Mouse (Mus musculus): Measurements from ENCODE around the gene Ccdc58. TPM values are rescaled to one million over a fixed set of nuclear protein-coding genes. Genes with fewer than 3 reads are reported as not detected.
"Not testable (repeated sequence)": the region's sequence is repeated elsewhere in the genome, so short reads cannot be mapped to it uniquely, and the experiment has no call there.

The Ccdc58 gene
- total and polyA plus RNA-seq, 2 experiments from 2014 or later = 8.2 to 22.9 TPM

DNA sequence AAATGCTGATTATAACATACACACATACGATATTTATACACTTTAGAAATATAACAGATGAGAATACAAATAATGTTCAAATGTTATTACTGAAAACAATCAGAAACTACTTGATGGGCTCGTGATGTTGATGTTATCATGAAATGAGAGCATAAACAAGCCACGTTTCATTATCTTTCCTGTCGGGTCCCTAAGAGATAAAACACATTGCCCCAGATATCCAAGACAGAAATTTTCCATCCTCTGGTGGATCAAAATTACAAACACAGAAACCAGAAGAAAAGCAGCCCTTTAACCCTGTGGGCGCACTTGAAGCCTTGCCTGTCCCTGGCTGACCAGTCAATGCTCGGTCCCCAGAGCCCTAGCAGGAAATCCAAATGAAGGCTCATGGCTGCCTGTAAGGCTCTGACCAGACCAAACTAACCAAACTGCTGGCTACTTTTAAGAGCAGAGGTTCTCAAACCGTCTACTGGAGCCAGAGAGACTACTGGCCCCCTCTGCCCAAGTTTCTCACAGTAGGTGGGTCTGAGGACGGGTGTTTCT is 13.5 kb upstream of the Ccdc58 start:
- ATAC-seq (ENCODE audit: low FRiP score) (no peak), DNase-seq (ENCODE audit: low spot score) (no peak)
- H3K9ac ChIP-seq (replicated peaks; ENCODE audit: low read length, poor library complexity, severe bottlenecking) = no peak overlapping the region
- no peak overlapping the region for H3K4me3 ChIP-seq (ENCODE audit: low read depth, low read length)
- H3K27ac ChIP-seq (ENCODE audit: low read depth, low read length) = no peak overlapping the region
- 85% methylated on average over 8 of the region's 8 CpGs for WGBS
- H3K9me3 ChIP-seq (ENCODE audit: low read length) = no peaks in the 10 kb centered on the region
- no peak for TF ChIP-seq CTCF (IDR thresholded peaks at IDR 0.05)
- H3K36me3 ChIP-seq (ENCODE audit: insufficient read depth, low read length) = peaks cover 2% of the 10 kb centered on the region; the same call in 1 of the 2 replicates
- no peaks in the 10 kb centered on the region for H3K4me1 ChIP-seq (ENCODE audit: insufficient read depth, low read length)
- H3K27me3 ChIP-seq (ENCODE audit: insufficient read depth, low read length) = no peaks in the 10 kb centered on the region
- no peak overlapping the region for H3K4me2 ChIP-seq (ENCODE audit: low read depth, low read length, poor library complexity, severe bottlenecking)

DNA sequence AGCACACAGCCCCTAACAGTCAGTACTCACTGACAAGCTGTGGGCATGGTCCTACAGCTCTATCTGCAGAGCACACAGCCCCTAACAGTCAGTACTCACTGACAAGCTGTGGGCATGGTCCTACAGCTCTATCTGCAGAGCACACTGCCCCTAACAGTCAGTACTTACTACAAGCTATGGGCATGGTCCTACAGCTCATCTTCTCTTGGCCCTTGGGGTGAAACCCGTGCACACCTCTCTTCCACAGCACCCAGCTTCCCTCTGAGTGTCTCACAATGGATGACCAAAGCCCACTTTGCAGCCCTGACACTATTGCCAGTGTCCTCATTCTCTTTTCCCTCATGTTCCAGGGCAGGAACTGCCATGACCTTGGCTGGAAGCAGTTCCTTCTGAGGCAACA is 9.0 kb upstream of the Ccdc58 start:
- H3K9me3 ChIP-seq (ENCODE audit: low read length); H3K27ac ChIP-seq (ENCODE audit: low read depth, low read length): not testable (repeated sequence)
- WGBS = 82% methylated on average over 1 of the region's 1 CpGs

DNA sequence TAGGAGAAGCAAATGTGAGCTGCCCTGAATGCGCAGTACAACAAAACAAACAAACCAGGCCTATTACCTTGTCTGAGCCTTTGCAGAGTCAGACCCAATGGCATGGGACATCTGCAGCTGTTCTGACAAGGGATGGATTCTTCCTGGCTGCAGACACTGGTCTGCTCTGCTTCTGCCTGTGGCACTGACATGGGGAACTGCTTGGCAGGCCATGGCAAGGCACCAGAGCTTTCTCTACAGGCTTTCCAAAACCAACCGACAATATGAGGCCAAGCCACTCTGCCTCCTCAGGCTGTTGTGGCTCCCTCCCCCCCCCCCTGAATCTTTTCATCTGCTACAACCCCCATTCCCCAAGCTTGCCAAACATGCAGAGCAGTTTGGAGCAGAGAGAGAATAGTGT is 8.2 kb upstream of the Ccdc58 start:
- no peaks in the 10 kb centered on the region for H3K27me3 ChIP-seq (ENCODE audit: insufficient read depth, low read length)
- no peak overlapping the region for H3K27ac ChIP-seq (ENCODE audit: low read depth, low read length)
- peak; percentile 55 for DNase-seq (ENCODE audit: low spot score)
- H3K9ac ChIP-seq (replicated peaks; ENCODE audit: low read length, poor library complexity, severe bottlenecking) = no peak overlapping the region
- no peaks in the 10 kb centered on the region for H3K36me3 ChIP-seq (ENCODE audit: insufficient read depth, low read length)
- no peaks in the 10 kb centered on the region for H3K9me3 ChIP-seq (ENCODE audit: low read length)
- H3K4me3 ChIP-seq (ENCODE audit: low read depth, low read length) = no peak overlapping the region
- 65% methylated on average over 2 of the region's 2 CpGs for WGBS
- no peak for ATAC-seq (ENCODE audit: low FRiP score)
- H3K4me2 ChIP-seq (ENCODE audit: low read depth, low read length, poor library complexity, severe bottlenecking) = no peak overlapping the region
- TF ChIP-seq CTCF (IDR thresholded peaks at IDR 0.05) = no peak
- H3K4me1 ChIP-seq (ENCODE audit: insufficient read depth, low read length) = no peaks in the 10 kb centered on the region

More for the DNA sequence above, 9.0 kb upstream of the Ccdc58 start:
- not testable (repeated sequence) for ATAC-seq (ENCODE audit: low FRiP score); H3K27me3 ChIP-seq (ENCODE audit: insufficient read depth, low read length); H3K4me3 ChIP-seq (ENCODE audit: low read depth, low read length); H3K4me2 ChIP-seq (ENCODE audit: low read depth, low read length, poor library complexity, severe bottlenecking); DNase-seq (ENCODE audit: low spot score); H3K9ac ChIP-seq (replicated peaks; ENCODE audit: low read length, poor library complexity, severe bottlenecking); H3K4me1 ChIP-seq (ENCODE audit: insufficient read depth, low read length); H3K36me3 ChIP-seq (ENCODE audit: insufficient read depth, low read length)

DNA sequence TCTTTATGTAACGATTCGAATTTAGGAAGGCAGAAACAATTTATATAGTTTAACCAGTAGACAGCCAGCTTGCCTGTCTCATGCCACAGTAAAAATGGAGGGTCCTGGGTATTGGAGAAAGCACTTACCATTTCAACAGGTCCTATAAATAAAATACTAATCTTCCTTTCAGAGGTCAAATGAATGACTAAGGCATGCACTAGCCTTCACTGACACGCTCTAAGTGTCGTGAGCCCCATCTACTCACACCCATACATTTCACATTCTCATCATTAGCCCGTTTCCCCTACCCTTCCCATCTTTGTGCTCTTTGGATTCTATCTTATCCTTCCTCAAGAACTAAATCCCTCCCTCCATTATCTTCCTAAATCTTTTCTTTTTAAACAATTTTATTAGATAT is 6.6 kb upstream of the Ccdc58 start:
- no peaks in the 10 kb centered on the region for H3K9me3 ChIP-seq (ENCODE audit: low read length)
- no peak overlapping the region for H3K27ac ChIP-seq (ENCODE audit: low read depth, low read length)
- no peak overlapping the region for H3K4me3 ChIP-seq (ENCODE audit: low read depth, low read length)
- no peaks in the 10 kb centered on the region for H3K4me1 ChIP-seq (ENCODE audit: insufficient read depth, low read length)
- no peak for ATAC-seq (ENCODE audit: low FRiP score)
- no peak overlapping the region for H3K9ac ChIP-seq (replicated peaks; ENCODE audit: low read length, poor library complexity, severe bottlenecking)
- 87% methylated on average over 5 of the region's 5 CpGs for WGBS
- no peak overlapping the region for H3K4me2 ChIP-seq (ENCODE audit: low read depth, low read length, poor library complexity, severe bottlenecking)
- H3K36me3 ChIP-seq (ENCODE audit: insufficient read depth, low read length) = no peaks in the 10 kb centered on the region
- no peak for TF ChIP-seq CTCF (IDR thresholded peaks at IDR 0.05)
- no peak for DNase-seq (ENCODE audit: low spot score)
- H3K27me3 ChIP-seq (ENCODE audit: insufficient read depth, low read length) = no peaks in the 10 kb centered on the region

DNA sequence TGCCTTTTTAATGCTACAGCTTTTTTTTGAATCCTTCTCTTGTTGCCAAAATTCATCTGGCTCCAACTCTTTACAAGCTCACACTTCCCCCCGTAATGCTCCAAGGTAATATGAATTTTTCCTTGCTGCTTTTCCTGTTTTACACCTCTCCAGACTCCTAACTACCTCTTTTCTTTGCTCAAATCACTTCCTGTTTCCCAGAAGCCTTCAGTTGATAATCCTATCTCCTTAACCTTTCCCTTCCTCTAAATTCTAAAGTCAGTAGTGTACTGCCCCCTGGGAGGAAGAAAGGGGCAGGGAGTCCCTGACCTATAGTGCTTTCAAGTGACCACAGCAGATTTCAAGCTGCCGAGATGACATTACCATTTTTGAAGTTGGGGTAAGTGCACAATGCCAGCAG is 3.8 kb upstream of the Ccdc58 start:
- Histone ChIP-seq H3K27me3 (ENCODE audit: insufficient read depth, low read length) (no peaks in the 10 kb centered on the region), H3K36me3 (ENCODE audit: insufficient read depth, low read length) (no peaks in the 10 kb centered on the region), H3K4me2 (ENCODE audit: low read depth, low read length, poor library complexity, severe bottlenecking) (no peak overlapping the region), H3K9me3 (ENCODE audit: low read length) (no peaks in the 10 kb centered on the region), H3K4me3 (ENCODE audit: low read depth, low read length) (no peak overlapping the region), H3K4me1 (ENCODE audit: insufficient read depth, low read length) (0 out of 2 replicates have a peak, but pooled peaks cover 2% of the 10 kb centered on the region), H3K27ac (ENCODE audit: low read depth, low read length) (no peak overlapping the region), H3K9ac (replicated peaks; ENCODE audit: low read length, poor library complexity, severe bottlenecking) (no peak overlapping the region)
- DNase-seq (ENCODE audit: low spot score) = no peak
- WGBS = 78% methylated on average over 2 of the region's 2 CpGs
- no peak for ATAC-seq (ENCODE audit: low FRiP score)
- TF ChIP-seq CTCF (IDR thresholded peaks at IDR 0.05) = no peak

DNA sequence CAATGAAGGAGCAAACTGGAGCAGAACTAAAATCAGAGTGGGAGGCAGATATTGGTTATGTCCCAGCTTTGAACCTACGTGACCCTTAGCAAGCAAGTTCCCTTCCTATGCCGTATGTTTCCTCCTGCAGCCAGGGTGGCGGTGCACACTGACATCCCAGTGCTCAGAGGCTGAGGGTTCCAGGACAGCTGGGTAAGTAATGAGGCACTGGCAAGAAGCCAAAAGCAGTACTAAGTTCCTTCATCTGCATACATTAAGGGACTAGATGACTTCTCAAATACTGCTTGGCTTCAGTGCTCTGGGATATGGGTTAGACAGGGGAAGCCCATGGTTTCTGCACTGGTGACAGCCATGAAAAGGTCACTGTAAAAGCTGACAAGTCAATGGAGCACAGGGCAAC is 3.1 kb upstream of the Ccdc58 start:
- Histone ChIP-seq H3K4me1 (ENCODE audit: insufficient read depth, low read length) (0 out of 2 replicates have a peak, but pooled peaks cover 2% of the 10 kb centered on the region), H3K27ac (ENCODE audit: low read depth, low read length) (no peak overlapping the region), H3K9me3 (ENCODE audit: low read length) (no peaks in the 10 kb centered on the region), H3K27me3 (ENCODE audit: insufficient read depth, low read length) (no peaks in the 10 kb centered on the region), H3K4me3 (ENCODE audit: low read depth, low read length) (no peak overlapping the region), H3K36me3 (ENCODE audit: insufficient read depth, low read length) (no peaks in the 10 kb centered on the region), H3K9ac (replicated peaks; ENCODE audit: low read length, poor library complexity, severe bottlenecking) (no peak overlapping the region), H3K4me2 (ENCODE audit: low read depth, low read length, poor library complexity, severe bottlenecking) (no peak overlapping the region)
- ATAC-seq (ENCODE audit: low FRiP score) (no peak), DNase-seq (ENCODE audit: low spot score) (no peak)
- 68% methylated on average over 3 of the region's 3 CpGs for WGBS
- no peak for TF ChIP-seq CTCF (IDR thresholded peaks at IDR 0.05)

Data from midbrain, postnatal 0 days (tissue).